Mouse (Mus musculus): ENCODE results near the gene Gm21746.
"Not testable (repeated sequence)": the region's sequence is repeated elsewhere in the genome, so short reads cannot be mapped to it uniquely, and the experiment has no call there.

Gm21746 gene

DNA sequence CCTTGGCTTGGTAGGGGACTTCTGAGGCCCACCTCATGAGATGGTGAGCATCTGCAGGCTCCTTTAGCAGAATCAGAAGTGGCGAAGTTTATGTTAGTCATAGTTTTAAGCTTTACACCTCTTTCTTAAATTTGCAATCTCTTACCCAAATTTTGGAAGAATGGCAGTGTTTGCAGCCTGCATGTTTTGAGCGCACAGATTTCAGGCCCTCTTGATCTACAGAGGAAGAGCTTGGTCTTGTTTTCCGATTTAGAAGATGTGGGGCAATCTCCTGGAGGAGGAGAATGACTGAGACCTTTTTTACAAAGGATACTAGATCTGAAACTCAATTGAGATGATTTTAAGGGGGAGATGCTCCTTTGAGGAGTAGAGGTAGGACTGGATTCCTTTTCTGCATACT, at the start of gene Gm21746:
Gm21746 (minus strand) TSS at position 101 of the 400 bp plus-strand sequence.
- not testable (repeated sequence) for DNase-seq (ENCODE audit: extremely low spot score)

DNA sequence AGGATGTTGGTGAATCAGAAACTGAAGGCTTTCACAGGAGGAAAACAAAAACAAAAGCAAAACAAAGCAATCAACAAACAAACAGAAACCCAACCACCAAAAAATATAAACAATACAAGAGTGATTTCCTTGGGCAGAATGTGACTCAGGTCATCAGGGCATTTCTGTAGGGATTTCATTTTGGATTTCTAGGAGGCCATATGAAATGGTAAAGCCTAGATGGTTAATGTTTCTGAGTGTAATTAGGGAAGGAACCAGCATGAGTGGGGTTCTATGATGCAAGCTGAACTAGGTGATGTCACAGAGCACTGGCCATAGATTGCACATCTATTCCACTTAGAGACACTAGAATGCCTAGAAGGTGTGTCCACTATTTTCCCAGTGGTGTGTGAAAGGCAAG, 29.0 kb upstream of the Gm21746 start, which contains the start of gene Gm20873:
Gm20873 (plus strand) TSS at position 301 of the 400 bp plus-strand sequence.
- not testable (repeated sequence) for DNase-seq (ENCODE audit: extremely low spot score)

All from embryo, embryonic 9.5 days (tissue).